Mouse (Mus musculus) lung, adult 2 months (tissue): ENCODE measurements around the gene Specc1. TPM values are rescaled to one million over a fixed set of nuclear protein-coding genes. Genes with fewer than 3 reads are reported as not detected.

ENCODE experiments used
- DNase-seq: peaks from one replicate; pipeline ENCODE4 v3.0.0; 2022
- H3K4me1 ChIP-seq: fragments of 200-500 bp; 2 replicates; pipeline ENCODE4 v1.6.1; 2011; ENCODE audit warnings: low read length; ENCODE audit not compliant: control insufficient read depth, insufficient read depth
- H3K4me3 ChIP-seq: fragments of 200-500 bp; replicated peaks from 2 replicates; pipeline ENCODE3; 2011; ENCODE audit warnings: low read depth, mild to moderate bottlenecking, control low read depth, low read length; ENCODE audit errors: extremely low read depth
- CTCF ChIP-seq: fragments of 200-500 bp; IDR thresholded peaks from 2 replicates; pipeline ENCODE4 v1.5.1; 2011; ENCODE audit warnings: mild to moderate bottlenecking, low read length, control low read depth; ENCODE audit not compliant: insufficient read depth
- POLR2A ChIP-seq: fragments of 200-500 bp; IDR thresholded peaks from 2 replicates; pipeline ENCODE4 v1.6.1; 2011; ENCODE audit warnings: low read depth, mild to moderate bottlenecking, control low read depth, low read length, borderline replicate concordance; ENCODE audit errors: extremely low read depth
- WGBS: fragments of 180-500 bp; shearing (Covaris S2); methylation state at CpG from one replicate; pipeline ENCODE4 v1.1.7; 2018; 5-methylcytosine and 5-hydroxymethylcytosine counted together
- polyA plus RNA-seq: library from polyadenylated mRNA; depleted of rRNA; stranded (reverse); fragments of >200 nt; gene quantifications from 2 replicates; pipeline ENCODE4 v1.2.3, GENCODE M21; 2012

The Specc1 gene
- polyA plus RNA-seq, 1 experiment = 12.2 TPM

DNA sequence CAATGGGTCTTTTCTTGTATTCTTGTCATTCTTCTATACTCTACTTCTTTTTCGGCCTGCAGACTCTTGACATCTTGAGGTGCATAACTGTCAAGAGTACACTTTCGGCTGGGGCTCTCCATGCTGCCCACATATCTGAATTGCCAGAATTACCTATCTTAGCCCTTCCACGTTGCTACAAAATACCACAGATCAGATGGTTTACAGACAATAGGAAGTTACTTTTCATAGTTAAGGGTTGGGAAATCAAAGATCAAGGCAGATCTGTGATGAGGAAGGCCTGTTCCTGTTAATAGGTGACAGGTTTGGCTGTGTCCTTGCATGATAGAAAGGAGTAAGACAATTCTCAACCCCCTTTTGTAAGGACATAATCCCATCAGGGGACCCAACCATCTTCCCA lies 209.9 kb downstream of the Specc1 start:
- Histone ChIP-seq H3K4me1 (no peaks in the 10 kb centered on the region), H3K4me3 (no peak overlapping the region)
- 77% methylated on average over 3 of the region's 3 CpGs for WGBS
- TF ChIP-seq POLR2A = no peak
- TF ChIP-seq CTCF = no peak
- no peak for DNase-seq

DNA sequence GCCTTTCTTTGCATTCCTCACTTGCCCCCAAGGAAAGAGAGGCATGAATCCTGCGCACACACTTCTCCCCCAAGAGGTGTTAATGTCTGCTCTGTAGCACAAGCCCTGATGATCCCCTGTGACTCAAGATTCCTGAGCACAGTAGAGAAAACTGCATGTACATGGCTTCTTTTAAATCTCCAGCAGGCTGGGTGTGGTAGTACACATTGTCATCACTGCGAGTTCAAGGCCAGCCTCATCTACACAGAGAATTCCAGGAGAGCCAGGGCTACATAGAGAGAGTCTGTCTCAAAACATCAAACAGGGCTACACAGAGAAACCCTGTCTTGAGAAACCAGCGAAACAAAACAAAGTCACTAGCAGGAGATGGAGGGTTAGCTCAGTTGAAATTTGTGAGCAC lies 211.6 kb downstream of the Specc1 start:
- Histone ChIP-seq H3K4me1 (no peaks in the 10 kb centered on the region), H3K4me3 (no peak overlapping the region)
- WGBS = 90% methylated on average over 3 of the region's 3 CpGs
- no peak for DNase-seq
- TF ChIP-seq CTCF = no peak

DNA sequence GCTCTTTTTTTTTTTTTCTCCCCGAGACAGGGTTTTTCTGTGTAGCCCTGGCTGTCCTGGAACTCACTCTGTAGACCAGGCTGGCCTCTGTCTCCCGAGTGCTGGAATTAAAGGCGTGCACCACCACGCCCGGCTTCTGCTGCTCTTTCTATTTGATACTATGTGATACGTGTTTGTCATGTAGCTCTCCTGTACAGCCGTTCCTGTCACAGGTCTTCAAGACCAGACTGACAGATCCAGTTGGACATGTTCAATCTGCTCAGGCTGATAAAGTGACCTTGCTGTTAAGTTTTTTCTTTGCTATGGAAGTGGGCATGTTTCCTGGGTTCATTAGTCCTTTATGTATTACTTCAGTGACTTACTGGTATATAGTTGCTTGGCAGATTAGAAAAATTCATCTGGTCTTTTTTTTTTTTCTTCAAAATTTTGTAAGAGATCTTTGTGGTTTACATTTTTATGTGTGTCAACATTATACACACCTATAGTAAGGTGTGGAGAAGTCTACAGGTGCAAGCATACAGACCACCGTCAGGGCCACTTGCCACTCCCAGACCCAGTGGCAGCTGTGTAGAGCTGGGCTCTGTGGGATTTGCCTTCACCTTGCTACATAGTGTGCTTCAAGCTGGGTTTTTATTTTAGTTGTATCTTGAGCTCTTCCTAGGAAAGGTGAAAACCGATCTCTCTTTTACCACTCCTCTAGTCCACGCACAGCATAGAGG lies 221.0 kb downstream of the Specc1 start:
- no peaks in the 10 kb centered on the region for H3K4me1 ChIP-seq
- WGBS = 78% methylated on average over 10 of the region's 10 CpGs
- no peak for DNase-seq

DNA sequence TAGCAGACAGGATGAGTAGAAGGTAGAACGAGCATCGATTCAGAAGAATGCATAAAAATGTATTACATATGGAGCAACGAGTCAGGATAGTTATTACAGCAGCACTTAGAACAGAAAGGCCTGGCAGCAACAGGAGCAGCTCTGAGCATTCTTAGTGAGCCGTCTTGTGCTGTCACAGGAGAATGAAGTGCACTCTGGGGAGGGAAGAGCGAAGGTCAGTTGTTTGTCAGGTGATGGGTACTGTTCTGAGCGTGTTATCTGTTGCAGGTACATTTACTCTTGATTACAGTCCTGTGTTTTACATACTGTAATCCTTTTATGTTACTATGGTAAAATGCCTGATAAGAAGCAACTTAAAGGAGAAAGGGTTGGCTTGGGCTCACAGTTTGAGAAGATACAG lies 224.2 kb downstream of the Specc1 start:
- H3K4me1 ChIP-seq = no peaks in the 10 kb centered on the region
- no peak for DNase-seq
- 93% methylated on average over 6 of the region's 6 CpGs for WGBS
- H3K4me3 ChIP-seq = no peak overlapping the region
- TF ChIP-seq CTCF (no peak), POLR2A (no peak)

More for the DNA sequence above, 221.0 kb downstream of the Specc1 start:
- TF ChIP-seq POLR2A (no peak), CTCF (no peak)
- H3K4me3 ChIP-seq = no peak overlapping the region

DNA sequence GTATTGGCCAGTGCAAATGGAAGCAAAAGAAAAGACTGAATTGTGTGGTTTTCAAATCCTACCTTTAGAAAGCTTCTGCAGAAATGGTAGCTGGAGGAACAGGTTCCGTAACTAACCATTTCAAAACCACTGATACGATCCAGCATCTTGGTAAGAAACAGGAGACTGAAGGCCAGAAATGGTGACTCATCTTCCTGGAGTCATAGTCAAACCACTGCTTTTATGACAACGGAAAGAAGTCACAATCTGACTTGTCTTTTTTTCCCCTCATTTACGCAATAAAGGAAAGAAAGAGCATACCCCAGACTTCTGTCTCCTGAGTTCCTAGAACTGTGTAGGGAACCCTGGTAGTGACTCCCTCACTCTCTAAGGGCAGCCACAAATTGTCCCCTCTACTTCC lies 228.3 kb downstream of the Specc1 start:
- DNase-seq = no peak
- Histone ChIP-seq H3K4me1 (no peaks in the 10 kb centered on the region), H3K4me3 (no peak overlapping the region)
- TF ChIP-seq POLR2A (no peak), CTCF (no peak)
- 63% methylated on average over 4 of the region's 4 CpGs for WGBS

DNA sequence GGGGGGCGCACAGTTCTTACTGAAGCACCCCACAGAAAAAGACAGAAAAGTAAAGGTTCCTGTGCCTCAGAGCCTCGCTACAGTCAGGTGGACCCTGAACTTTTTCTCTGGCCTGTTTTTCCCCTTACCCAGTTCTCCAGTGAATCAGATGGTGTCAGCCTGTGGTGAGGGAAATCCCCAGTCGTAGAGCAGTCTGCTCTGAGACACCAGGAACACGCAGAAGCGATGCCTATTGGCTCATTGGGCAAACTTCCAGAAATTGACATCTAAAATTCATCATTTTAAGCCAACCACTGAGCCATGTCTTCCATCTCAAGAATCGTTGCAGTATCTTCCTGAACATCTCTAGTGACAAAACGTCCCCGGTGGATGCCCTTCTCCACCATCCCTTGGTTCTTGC lies 230.5 kb downstream of the Specc1 start:
- no peak overlapping the region for H3K4me3 ChIP-seq
- 83% methylated on average over 8 of the region's 8 CpGs for WGBS
- no peak for TF ChIP-seq POLR2A
- no peak for TF ChIP-seq CTCF
- no peak for DNase-seq
- H3K4me1 ChIP-seq = no peaks in the 10 kb centered on the region

DNA sequence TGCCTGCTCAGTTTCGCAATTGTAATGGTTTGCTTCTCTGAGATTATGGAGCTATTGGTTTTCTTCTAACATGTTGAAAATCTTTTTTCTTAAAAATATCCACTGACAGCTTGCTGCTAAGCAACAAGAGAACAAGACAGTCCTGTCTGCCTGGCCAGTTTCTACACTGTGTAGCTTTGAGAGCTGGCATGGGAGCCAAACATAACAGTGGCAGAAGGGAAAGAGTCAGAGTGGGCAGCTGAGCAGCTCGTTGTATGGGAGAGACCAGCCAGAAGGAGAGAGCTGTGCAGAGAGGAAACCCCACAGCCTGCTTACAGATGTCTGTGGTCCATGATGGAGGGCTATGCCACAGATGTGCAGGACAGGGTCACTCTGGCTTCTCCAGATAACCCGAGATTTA lies 235.5 kb downstream of the Specc1 start:
- WGBS = 62% methylated on average over 3 of the region's 3 CpGs

DNA sequence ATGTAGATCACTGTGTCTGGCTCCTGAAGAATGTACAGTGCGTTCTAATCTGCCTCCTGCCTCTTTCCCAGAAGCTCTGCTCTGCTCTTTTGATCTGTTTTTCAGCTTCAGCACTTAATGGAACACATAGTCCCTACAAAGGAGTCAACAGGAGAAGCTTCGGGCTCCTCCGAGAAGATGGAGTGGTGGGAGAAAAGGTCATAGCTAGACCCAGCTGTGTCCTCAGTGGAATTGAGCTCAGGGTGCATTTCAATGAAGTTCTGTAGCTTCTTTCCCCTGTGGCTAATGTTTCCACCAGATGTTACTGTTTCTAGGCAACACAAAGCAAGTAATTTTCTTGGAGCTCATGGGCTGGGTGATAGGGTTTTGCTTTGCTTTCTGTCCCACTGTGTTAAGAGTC lies 236.6 kb downstream of the Specc1 start:
- WGBS = 81% methylated on average over 3 of the region's 3 CpGs
- no peak for DNase-seq
- TF ChIP-seq POLR2A = no peak
- TF ChIP-seq CTCF = no peak
- Histone ChIP-seq H3K4me1 (no peaks in the 10 kb centered on the region), H3K4me3 (no peak overlapping the region)

More for the DNA sequence above, 235.5 kb downstream of the Specc1 start:
- Histone ChIP-seq H3K4me3 (no peak overlapping the region), H3K4me1 (no peaks in the 10 kb centered on the region)
- no peak for DNase-seq
- TF ChIP-seq POLR2A = no peak
- no peak for TF ChIP-seq CTCF

DNA sequence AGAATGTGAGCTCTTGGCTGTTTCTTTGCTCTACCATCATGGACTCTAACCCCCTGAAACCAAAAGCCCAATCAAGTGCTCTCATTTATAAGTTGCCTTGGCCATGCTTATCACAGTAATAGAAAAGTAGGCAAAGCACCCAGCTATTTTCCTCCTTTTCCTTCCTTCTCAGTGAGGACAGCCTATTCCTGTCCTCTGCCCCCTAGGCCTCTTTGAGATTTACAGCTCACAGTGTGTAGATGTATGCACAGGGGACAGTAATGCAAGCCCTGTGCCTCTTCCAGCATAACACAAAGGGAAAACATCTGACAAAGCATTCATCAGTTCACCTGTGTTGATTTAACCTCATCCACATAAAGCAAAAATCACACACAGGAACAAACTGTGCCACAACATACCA lies 237.7 kb downstream of the Specc1 start:
- no peak overlapping the region for H3K4me3 ChIP-seq
- no peak for DNase-seq
- no peaks in the 10 kb centered on the region for H3K4me1 ChIP-seq
- TF ChIP-seq CTCF = no peak
- no peak for TF ChIP-seq POLR2A

DNA sequence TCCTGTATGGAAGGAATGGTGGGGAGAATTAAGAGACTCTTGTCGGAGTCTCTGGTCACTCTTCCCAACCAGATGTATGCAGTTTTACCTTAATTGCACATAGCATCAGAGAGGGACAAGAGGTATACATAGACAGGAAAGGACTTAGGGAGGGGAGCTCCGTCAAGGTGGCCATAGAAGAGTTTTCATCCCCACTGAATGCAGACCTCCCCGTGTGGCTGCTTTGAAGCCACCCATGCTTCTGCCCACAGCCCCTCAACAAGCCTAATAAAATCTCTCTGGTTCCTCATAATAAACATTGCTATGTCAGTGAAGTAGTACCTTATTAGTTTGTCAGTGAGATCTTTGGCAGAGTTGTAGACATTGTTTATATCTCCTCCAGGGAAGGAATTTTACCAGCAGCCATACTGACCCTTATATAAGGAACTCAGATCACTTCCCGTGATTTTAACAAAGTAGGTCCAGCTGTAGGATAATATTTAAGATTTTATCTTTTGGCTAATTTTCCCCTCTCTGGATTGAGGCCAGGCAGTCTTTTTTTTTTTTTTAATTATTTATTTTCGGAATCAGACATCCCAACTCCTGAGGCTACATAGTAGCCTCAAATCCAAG lies 244.4 kb downstream of the Specc1 start:
- Histone ChIP-seq H3K4me1 (no peaks in the 10 kb centered on the region; the same call in 1 of the 2 replicates), H3K4me3 (no peak overlapping the region)
- DNase-seq = no peak
- 45% methylated on average over 5 of the region's 5 CpGs for WGBS
- TF ChIP-seq POLR2A (no peak), CTCF (no peak)
